Mouse (Mus musculus) urinary bladder, postnatal 25 days (tissue): ENCODE measurements around the gene Acp2.
"Not testable (repeated sequence)": the region's sequence is repeated elsewhere in the genome, so short reads cannot be mapped to it uniquely, and the experiment has no call there.

Experiments
- DNase-seq: peaks from one replicate; pipeline ENCODE4 v3.0.0; 2022; ENCODE audit warnings: low spot score

The Acp2 gene

DNA sequence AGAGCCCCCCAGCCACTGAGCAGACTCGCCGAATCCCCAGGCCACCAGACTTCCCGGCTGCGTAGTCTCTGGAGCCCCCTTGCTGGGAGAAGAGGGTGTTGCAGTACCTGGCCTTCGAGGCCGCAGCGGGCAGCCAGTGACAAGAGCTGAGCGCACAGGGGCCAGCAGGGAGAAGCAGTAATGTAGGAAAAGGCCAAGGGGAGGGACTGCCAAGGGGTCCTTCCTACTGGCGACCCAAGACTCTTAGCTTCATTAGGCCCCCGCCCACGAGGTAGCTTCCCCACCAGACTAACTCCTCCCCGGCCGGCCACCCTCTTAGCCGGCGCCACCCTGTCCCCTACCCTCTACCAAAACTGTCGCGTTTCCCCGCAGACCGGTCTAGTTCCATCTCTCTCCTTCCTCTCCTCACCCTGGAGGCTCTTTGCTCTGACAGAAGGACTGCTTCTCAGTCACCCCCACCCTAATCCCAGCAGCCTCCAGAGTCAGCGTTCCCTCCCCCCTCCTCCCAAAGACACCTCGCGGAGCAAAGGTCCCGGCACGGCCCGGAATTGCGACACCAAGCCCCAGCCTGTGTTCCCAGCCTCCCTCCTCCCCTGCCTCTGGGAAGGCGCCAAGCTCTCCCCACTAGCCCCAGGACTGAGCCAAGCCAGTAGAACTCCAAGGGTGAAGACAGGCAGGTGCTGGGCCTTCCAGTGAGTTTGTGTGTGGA, 7.9 kb upstream of the Acp2 start:
- peak; percentile 74 for DNase-seq

- no peak for DNase-seq
Observed at GRCm38 (mm10) chr2:91196577-91197001, 6.1 kb upstream of the Acp2 start.

GRCm38 (mm10) chr2:91198888-91199287, 3.8 kb upstream of the Acp2 start:
- no peak for DNase-seq

GRCm38 (mm10) chr2:91202972-91203656, 429 bp downstream of the Acp2 start:
- no peak for DNase-seq

- no peak for DNase-seq
Observed at GRCm38 (mm10) chr2:91206254-91206775, 3.6 kb downstream of the Acp2 start.

DNA sequence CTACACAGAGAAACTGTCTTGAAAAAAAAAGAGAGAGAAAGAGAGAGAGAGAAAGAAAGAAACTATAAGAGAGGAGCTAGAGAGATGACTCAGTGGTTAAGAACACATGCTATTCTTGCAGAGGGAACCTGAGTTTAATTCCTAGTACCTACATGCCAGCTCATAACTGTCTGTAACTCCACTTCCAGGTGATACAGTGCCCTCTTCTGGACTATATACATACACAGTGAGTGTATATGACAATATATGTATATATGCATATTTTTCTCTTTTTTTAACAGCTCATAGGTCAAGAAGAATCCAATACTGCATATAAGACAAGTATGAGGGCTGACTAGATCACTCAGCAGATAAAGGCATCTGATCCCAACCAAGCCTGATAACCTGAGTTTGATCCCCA, 10.6 kb downstream of the Acp2 start:
- no peak for DNase-seq

DNA sequence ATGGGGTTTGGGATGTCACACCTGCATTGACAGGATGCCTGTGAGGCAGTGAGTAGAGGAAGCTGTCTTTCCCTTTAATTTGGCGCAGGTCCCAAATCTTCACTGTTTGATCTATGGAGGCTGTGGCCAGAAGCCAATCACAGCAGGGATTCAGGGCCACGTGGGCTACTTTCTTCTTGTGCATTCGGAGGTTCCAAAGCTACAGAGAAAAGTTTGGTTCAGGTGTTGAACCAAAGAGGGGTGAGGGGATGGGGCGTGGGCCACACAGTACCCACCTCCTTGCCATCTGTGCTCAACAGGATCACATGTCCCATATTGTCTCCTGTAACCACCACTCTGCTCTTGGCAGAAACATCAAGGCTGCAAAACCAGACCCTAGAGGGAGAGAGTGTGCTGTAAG, 14.3 kb downstream of the Acp2 start:
- DNase-seq: no peak

- DNase-seq: no peak
Observed at GRCm38 (mm10) chr2:91220501-91220900, 17.8 kb downstream of the Acp2 start.

GRCm38 (mm10) chr2:91223614-91224013, 20.9 kb downstream of the Acp2 start:
- no peak for DNase-seq

DNA sequence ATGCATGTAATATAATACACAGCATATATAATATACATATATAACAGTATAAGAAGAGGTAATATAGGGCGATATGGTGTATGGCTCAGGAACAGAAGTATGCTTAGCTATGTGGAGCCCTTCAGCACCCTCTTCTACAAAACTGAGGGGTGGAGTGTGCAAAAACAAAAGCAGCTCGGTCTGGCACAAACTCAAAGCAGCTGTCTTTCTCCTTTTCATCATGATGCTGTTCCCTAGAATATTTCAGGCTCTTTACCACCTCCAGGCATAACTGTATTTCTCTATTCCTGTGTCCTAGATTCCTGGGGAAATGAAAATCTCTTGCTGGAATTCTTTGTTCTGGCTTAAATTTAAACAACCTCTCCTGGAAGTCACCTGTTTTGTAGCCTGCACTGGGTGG, 27.1 kb downstream of the Acp2 start:
- no peak for DNase-seq

DNA sequence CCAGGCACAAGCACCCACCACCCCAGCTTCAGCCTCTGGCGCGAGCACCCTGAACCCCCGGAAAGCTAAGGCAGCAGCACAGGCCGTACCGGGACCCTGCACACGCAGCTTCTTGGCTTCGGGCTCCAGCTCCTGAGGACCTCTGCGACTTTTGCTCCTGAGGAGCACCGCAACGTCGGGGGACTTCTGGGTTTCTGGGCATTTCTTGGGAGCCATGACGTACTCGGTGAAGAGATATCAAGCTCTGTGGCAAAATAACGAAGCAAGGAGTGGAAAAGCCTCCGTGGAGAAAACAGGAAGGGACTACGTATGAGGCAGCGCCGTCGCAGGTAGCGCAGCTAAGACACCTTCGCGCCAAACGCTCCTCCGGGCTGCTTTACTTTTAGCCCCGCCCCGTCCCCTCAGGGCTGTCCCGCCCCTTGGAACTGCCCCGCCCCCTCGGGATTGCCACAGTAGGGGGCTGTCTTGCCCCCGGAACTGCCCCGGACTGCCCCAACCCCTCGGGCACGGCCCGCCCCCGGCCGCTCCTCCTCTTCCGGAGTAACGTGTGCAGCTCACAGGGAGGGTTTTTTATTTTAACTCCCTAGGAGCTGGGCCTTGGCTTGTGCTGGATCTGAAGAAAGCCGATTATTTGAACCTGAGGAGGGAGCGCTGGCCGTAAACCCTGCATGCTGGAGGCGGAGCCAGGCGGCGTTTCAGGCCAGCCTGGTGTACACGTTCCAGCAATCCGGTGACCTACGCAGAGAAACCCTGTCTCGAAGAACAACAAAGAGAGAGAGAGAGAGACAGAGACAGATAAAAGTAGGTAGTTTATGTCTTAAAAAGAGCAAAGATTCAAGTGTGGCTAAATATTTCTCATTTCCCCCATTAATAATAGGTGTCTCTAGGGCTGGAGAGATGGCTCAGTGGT, 34.2 kb downstream of the Acp2 start, which contains the start of gene Ddb2:
Ddb2 (minus strand) TSS at position 382 of the 910 bp plus-strand sequence.
- DNase-seq: peak; percentile 91

GRCm38 (mm10) chr2:91237511-91238080, 34.9 kb downstream of the Acp2 start:
- DNase-seq: not testable (repeated sequence)

GRCm38 (mm10) chr2:91242547-91242946, 39.9 kb downstream of the Acp2 start:
- no peak for DNase-seq

DNA sequence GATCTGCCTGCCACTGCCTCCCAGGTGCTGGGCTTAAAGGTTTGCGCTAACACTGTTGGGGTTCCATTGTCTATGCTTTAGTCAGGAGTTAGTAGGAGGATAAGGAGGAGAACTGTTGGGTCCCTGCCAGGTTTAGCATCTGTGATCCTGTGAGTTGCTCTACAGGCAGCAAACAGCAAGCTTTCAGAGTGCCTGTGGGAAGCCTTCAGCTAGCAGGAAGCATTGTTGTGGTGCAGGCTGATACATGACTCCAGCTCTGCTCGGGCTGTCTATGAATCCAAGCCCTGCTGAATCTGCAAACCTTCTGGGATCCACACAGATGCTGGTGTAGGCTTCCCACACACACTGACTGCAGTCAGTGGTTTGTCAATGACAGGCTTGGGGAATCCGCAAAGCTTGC, 40.7 kb downstream of the Acp2 start:
- DNase-seq: no peak

GRCm38 (mm10) chr2:91244557-91245228, 42.0 kb downstream of the Acp2 start:
- DNase-seq: no peak

DNA sequence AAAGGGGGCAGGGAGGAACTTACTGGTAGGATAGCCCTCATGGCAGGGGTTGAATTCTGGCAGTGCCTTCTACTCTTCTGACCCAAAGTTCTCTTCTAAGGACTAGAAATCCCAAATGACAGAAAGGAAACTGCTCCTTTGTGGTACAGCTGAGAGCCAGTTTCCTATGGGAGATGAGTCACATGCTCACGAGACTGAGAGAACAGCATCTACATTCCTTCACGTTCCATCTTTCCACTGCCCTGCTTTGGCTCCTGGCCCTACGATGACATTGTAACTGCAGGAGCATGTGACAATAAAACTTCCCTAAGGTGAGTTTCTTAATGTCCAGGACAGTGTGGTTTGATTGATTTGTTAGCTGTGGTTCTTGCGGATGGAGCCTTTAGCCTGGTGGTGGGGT, 45.7 kb downstream of the Acp2 start:
- DNase-seq: no peak

DNA sequence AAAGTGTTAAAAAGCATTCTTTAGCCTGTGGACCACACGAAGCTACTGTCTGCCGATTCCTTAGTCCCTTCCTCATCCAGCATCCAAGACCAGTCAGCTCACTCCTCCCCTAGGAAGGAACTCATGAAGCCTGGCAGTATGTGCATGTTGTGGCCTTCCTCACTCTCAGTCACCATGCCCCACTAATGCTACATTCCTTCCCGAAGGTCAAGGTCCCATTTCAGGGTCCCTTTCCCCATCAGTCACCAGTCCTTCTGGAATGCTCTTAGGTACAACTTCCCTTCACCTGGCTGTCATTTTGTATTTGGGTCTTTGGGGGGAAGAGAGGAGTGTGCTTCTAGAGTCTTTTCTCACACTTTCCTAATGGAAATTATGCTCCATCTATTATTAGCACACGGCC, 49.3 kb downstream of the Acp2 start:
- DNase-seq: no peak

- DNase-seq: no peak
Observed at GRCm38 (mm10) chr2:91252512-91252911, 49.8 kb downstream of the Acp2 start.

- DNase-seq: no peak
Observed at GRCm38 (mm10) chr2:91254725-91255380, 52.2 kb downstream of the Acp2 start.

- DNase-seq: no peak
Observed at GRCm38 (mm10) chr2:91255661-91256150, 53.0 kb downstream of the Acp2 start, which contains the start of gene Pacsin3. TSS of gene Pacsin3 (plus strand) at chr2:91255954.
